Mouse (Mus musculus) MEL (cell line): ENCODE results near the gene Ntrk3. TPM values are rescaled to one million over a fixed set of nuclear protein-coding genes. Genes with fewer than 3 reads are reported as not detected.

Source experiments
- DNase-seq: peaks from one replicate; pipeline ENCODE4 v3.0.0; 2011; ENCODE audit warnings: low read depth, low spot score
- H3K27ac ChIP-seq: 2 replicates; pipeline ENCODE4 v1.5.1; 2012; ENCODE audit warnings: low read depth, mild to moderate bottlenecking, control low read depth, low read length, moderate library complexity; ENCODE audit not compliant: control insufficient read depth
- H3K27me3 ChIP-seq, 2 experiments: fragments of 150-350 bp in 1 of 2; sonication (generic) in 1 of 2; 2 replicates each; pipeline ENCODE4 v1.6.1; 2012; ENCODE audit warnings: low read length in 2 of 2, mild to moderate bottlenecking in 2 of 2, improper control_type of control experiment in 1 of 2, moderate library complexity in 1 of 2; ENCODE audit not compliant: insufficient read depth in 2 of 2, control insufficient read depth in 1 of 2
- H3K36me3 ChIP-seq, 2 experiments: 2 replicates each; pipeline ENCODE4 v1.6.1; 2012 to 2014; ENCODE audit warnings: low read length in 2 of 2, improper control_type of control experiment in 1 of 2, inconsistent platforms in 1 of 2, mild to moderate bottlenecking in 1 of 2; ENCODE audit not compliant: insufficient read depth in 2 of 2, control insufficient read depth in 1 of 2
- H3K4me1 ChIP-seq, 2 experiments: fragments of 150-350 bp in 1 of 2; sonication (generic) in 1 of 2; 2 replicates each; pipeline ENCODE4 v1.6.1; 2012; ENCODE audit warnings: low read length in 2 of 2, improper control_type of control experiment in 1 of 2, mild to moderate bottlenecking in 1 of 2; ENCODE audit not compliant: insufficient read depth in 2 of 2, control insufficient read depth in 1 of 2
- H3K4me3 ChIP-seq, 2 experiments: fragments of 150-350 bp in 1 of 2; sonication (generic) in 1 of 2; 2 replicates each; pipeline ENCODE4 v1.5.1; 2012; ENCODE audit warnings: low read depth in 2 of 2, low read length in 2 of 2, mild to moderate bottlenecking in 2 of 2, moderate library complexity in 2 of 2, control low read depth in 1 of 2, improper control_type of control experiment in 1 of 2; ENCODE audit not compliant: control insufficient read depth in 1 of 2, insufficient read depth in 1 of 2
- H3K79me2 ChIP-seq: 2 replicates; pipeline ENCODE4 v1.6.1; 2012; ENCODE audit warnings: mild to moderate bottlenecking, low read length, moderate library complexity; ENCODE audit not compliant: control insufficient read depth, poor library complexity, insufficient read depth
- H3K9ac ChIP-seq: 2 replicates; pipeline ENCODE4 v1.6.1; 2012; ENCODE audit warnings: low read depth, mild to moderate bottlenecking, control low read depth, low read length, moderate library complexity; ENCODE audit not compliant: control insufficient read depth, poor library complexity, severe bottlenecking
- H3K9me3 ChIP-seq: fragments of 150-350 bp; sonication (generic); replicated peaks from 2 replicates; pipeline ENCODE4 v1.6.1; 2012; ENCODE audit warnings: mild to moderate bottlenecking, low read length, improper control_type of control experiment, moderate library complexity; ENCODE audit not compliant: insufficient read depth
- CHD1 ChIP-seq: IDR thresholded peaks from 2 replicates; pipeline ENCODE4 v1.6.1; 2012; ENCODE audit warnings: low read depth, mild to moderate bottlenecking, inconsistent platforms, low read length, improper control_type of control experiment
- CHD2 ChIP-seq: IDR thresholded peaks from 2 replicates; pipeline ENCODE4 v1.6.1; 2011; ENCODE audit warnings: low read length, improper control_type of control experiment
- CTCF ChIP-seq, 3 experiments: IDR thresholded peaks in 2 of 3; conservative IDR thresholded peaks in 1 of 3; 2 replicates each; pipeline ENCODE4 v1.5.1; 2011 to 2012; ENCODE audit warnings: low read length in 3 of 3, low read depth in 2 of 3, mild to moderate bottlenecking in 2 of 3, improper control_type of control experiment in 1 of 3, inconsistent platforms in 1 of 3, mixed read lengths in 1 of 3, moderate library complexity in 1 of 3; ENCODE audit not compliant: control insufficient read depth in 1 of 3, insufficient read depth in 1 of 3, poor library complexity in 1 of 3, severe bottlenecking in 1 of 3
- E2F4 ChIP-seq: IDR thresholded peaks from 2 replicates; pipeline ENCODE4 v1.6.1; 2011; ENCODE audit warnings: low read depth, low read length, improper control_type of control experiment, borderline replicate concordance
- ELF1 ChIP-seq: IDR thresholded peaks from 2 replicates; pipeline ENCODE4 v1.6.1; 2014; ENCODE audit warnings: low read depth, mild to moderate bottlenecking, inconsistent platforms, low read length, improper control_type of control experiment, moderate library complexity
- EP300 ChIP-seq, 2 experiments: IDR thresholded peaks; 2 replicates each; pipeline ENCODE4 v1.6.1; 2011; ENCODE audit warnings: improper control_type of control experiment in 2 of 2, low read length in 2 of 2, low read depth in 1 of 2, mild to moderate bottlenecking in 1 of 2
- ETS1 ChIP-seq: IDR thresholded peaks from 2 replicates; pipeline ENCODE4 v1.6.1; 2012; ENCODE audit warnings: low read depth, mild to moderate bottlenecking, inconsistent platforms, low read length, improper control_type of control experiment, moderate library complexity
- GATA1 ChIP-seq: IDR thresholded peaks from 2 replicates; pipeline ENCODE4 v1.6.1; 2011; ENCODE audit warnings: low read depth, low read length, improper control_type of control experiment
- HCFC1 ChIP-seq: IDR thresholded peaks from 2 replicates; pipeline ENCODE4 v1.6.1; 2012; ENCODE audit warnings: low read depth, mild to moderate bottlenecking, inconsistent platforms, low read length, improper control_type of control experiment, moderate library complexity
- JUND ChIP-seq: IDR thresholded peaks from 2 replicates; pipeline ENCODE4 v1.6.1; 2011; ENCODE audit warnings: low read depth, mild to moderate bottlenecking, improper control_type of control experiment, low read length
- MAFK ChIP-seq: IDR thresholded peaks from 2 replicates; pipeline ENCODE4 v1.6.1; 2011; ENCODE audit warnings: low read depth, mild to moderate bottlenecking, low read length, improper control_type of control experiment, borderline replicate concordance
- MAX ChIP-seq: IDR thresholded peaks from 2 replicates; pipeline ENCODE4 v1.6.1; 2011; ENCODE audit warnings: low read length, improper control_type of control experiment
- MEF2A ChIP-seq: IDR thresholded peaks from 2 replicates; pipeline ENCODE4 v1.6.1; 2014; ENCODE audit warnings: low read depth, mild to moderate bottlenecking, inconsistent platforms, low read length, improper control_type of control experiment; ENCODE audit not compliant: poor library complexity, insufficient replicate concordance, severe bottlenecking; ENCODE audit errors: extremely low read depth
- MYC ChIP-seq: IDR thresholded peaks from 2 replicates; pipeline ENCODE4 v1.6.1; 2011; ENCODE audit warnings: low read depth, mild to moderate bottlenecking, low read length, improper control_type of control experiment, moderate library complexity
- NELFE ChIP-seq: IDR thresholded peaks from 2 replicates; pipeline ENCODE4 v1.6.1; 2011; ENCODE audit warnings: low read depth, low read length, improper control_type of control experiment
- POLR2AphosphoS2 ChIP-seq: IDR thresholded peaks from 2 replicates; pipeline ENCODE4 v1.6.1; 2011; ENCODE audit warnings: low read length, improper control_type of control experiment
- POLR2AphosphoS5 ChIP-seq: IDR thresholded peaks from 2 replicates; pipeline ENCODE4 v1.6.1; 2012; ENCODE audit warnings: low read depth, borderline replicate concordance, mild to moderate bottlenecking, inconsistent platforms, low read length, moderate library complexity, mixed read lengths
- RAD21 ChIP-seq: IDR thresholded peaks from 2 replicates; pipeline ENCODE4 v1.6.1; 2011; ENCODE audit warnings: mild to moderate bottlenecking, low read depth, low read length, improper control_type of control experiment
- RCOR1 ChIP-seq: IDR thresholded peaks from 2 replicates; pipeline ENCODE4 v1.6.1; 2012; ENCODE audit warnings: low read depth, mild to moderate bottlenecking, inconsistent platforms, low read length, improper control_type of control experiment
- TAL1 ChIP-seq: IDR thresholded peaks from 2 replicates; pipeline ENCODE4 v1.6.1; 2012; ENCODE audit warnings: mild to moderate bottlenecking, inconsistent platforms, low read length, moderate library complexity, mixed read lengths
- TCF12 ChIP-seq: IDR thresholded peaks from 2 replicates; pipeline ENCODE4 v1.6.1; 2014; ENCODE audit warnings: low read depth, mild to moderate bottlenecking, inconsistent platforms, low read length, improper control_type of control experiment, moderate library complexity
- UBTF ChIP-seq: IDR thresholded peaks from 2 replicates; pipeline ENCODE4 v1.6.1; 2012; ENCODE audit warnings: low read depth, mild to moderate bottlenecking, inconsistent platforms, low read length, improper control_type of control experiment, moderate library complexity, borderline replicate concordance; ENCODE audit not compliant: insufficient read depth
- ZKSCAN1 ChIP-seq: IDR thresholded peaks from 2 replicates; pipeline ENCODE4 v1.6.1; 2012; ENCODE audit warnings: low read depth, mild to moderate bottlenecking, inconsistent platforms, low read length, improper control_type of control experiment, moderate library complexity
- ZNF384 ChIP-seq: IDR thresholded peaks from 2 replicates; pipeline ENCODE4 v1.6.1; 2012; ENCODE audit warnings: low read depth, mild to moderate bottlenecking, inconsistent platforms, low read length, improper control_type of control experiment
- polyA plus RNA-seq, 2 experiments: library from polyadenylated mRNA; stranded (reverse) in 1 of 2; unstranded in 1 of 2; fragments of >175 nt in 1 of 2; fragments of >200 nt in 1 of 2; gene quantifications; 2 replicates each; pipeline versions ENCODE4 v1.2.1 to v1.2.4; 2012; ENCODE audit warnings: low replicate concordance in 2 of 2, low read depth in 1 of 2; ENCODE audit not compliant: insufficient read length in 2 of 2, insufficient read depth in 1 of 2, missing spikeins in 1 of 2
- total RNA-seq: library from RNA; depleted of rRNA; stranded (reverse); fragments of 300-350 nt; gene quantifications from 2 replicates; pipeline ENCODE4 v1.2.3, GENCODE M21; 2012

The Ntrk3 gene
- total and polyA plus RNA-seq, 3 experiments, result 0.04 TPM; not detected in 2

GRCm38 (mm10) chr7:78261420-78262125, 476.2 kb downstream of the Ntrk3 start:
- no peak for DNase-seq
- no peaks in the 10 kb centered on the region for H3K36me3 ChIP-seq
- H3K79me2 ChIP-seq, result no peaks in the 10 kb centered on the region
- H3K27me3 ChIP-seq, result no peaks in the 10 kb centered on the region
- no peak overlapping the region for H3K9ac ChIP-seq
- TF ChIP-seq NELFE (no peak), RCOR1 (no peak), TCF12 (no peak), GATA1 (no peak), CHD1 (no peak), ZKSCAN1 (no peak), POLR2AphosphoS2 (no peak), MAFK (no peak), CTCF (IDR thresholded peaks at IDR 0.05 in 2 of 3, conservative IDR thresholded peaks at IDR 0.05 in 1 of 3; ENCODE audit: control insufficient read depth in 1 of 3, insufficient read depth in 1 of 3, low read depth in 2 of 3, low read length in 3 of 3, poor library complexity in 1 of 3, severe bottlenecking in 1 of 3) (no peak), MAX (no peak), ZNF384 (no peak), CHD2 (no peak), MYC (no peak), ELF1 (no peak), E2F4 (no peak), EP300 (IDR thresholded peaks at IDR 0.05; ENCODE audit: low read depth in 1 of 2, low read length in 2 of 2) (no peak)
- no peaks in the 10 kb centered on the region for H3K4me1 ChIP-seq
- H3K9me3 ChIP-seq, result no peaks in the 10 kb centered on the region
- H3K27ac ChIP-seq, result no peak overlapping the region
- H3K4me3 ChIP-seq, result no peak overlapping the region

DNA sequence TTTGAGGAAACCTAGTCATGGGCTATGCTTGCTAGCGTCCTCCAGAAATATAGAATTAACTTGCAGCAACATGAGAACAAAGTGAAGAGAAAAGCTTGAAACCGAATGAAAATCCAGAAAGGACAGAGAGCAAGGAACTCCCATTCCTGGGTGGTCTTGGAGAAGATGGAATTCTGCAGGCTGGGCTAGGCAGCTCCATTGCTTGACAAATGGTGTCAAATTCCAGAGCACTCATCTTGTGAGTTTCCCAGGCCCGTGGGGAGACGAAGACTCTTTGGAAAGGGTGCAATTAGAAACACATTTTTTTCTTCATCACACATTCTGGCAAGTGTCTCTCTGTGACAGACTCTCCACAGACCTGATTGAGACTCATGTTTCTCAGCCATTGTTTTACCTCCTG, 479.7 kb downstream of the Ntrk3 start:
- no peaks in the 10 kb centered on the region for H3K36me3 ChIP-seq
- no peak overlapping the region for H3K4me3 ChIP-seq
- TF ChIP-seq HCFC1 (no peak), JUND (no peak), EP300 (IDR thresholded peaks at IDR 0.05; ENCODE audit: low read depth in 1 of 2, low read length in 2 of 2) (no peak), TAL1 (no peak), POLR2AphosphoS5 (no peak), CTCF (IDR thresholded peaks at IDR 0.05 in 2 of 3, conservative IDR thresholded peaks at IDR 0.05 in 1 of 3; ENCODE audit: control insufficient read depth in 1 of 3, insufficient read depth in 1 of 3, low read depth in 2 of 3, low read length in 3 of 3, poor library complexity in 1 of 3, severe bottlenecking in 1 of 3) (no peak), RAD21 (no peak), MEF2A (no peak), ETS1 (no peak), UBTF (no peak), MYC (no peak)
- no peaks in the 10 kb centered on the region for H3K4me1 ChIP-seq
- no peak for DNase-seq
- H3K27ac ChIP-seq, result no peak overlapping the region
- no peaks in the 10 kb centered on the region for H3K9me3 ChIP-seq
- no peaks in the 10 kb centered on the region for H3K79me2 ChIP-seq
- no peak overlapping the region for H3K9ac ChIP-seq
- H3K27me3 ChIP-seq, result no peaks in the 10 kb centered on the region
